Mouse (Mus musculus): ENCODE measurements around the gene Ipo9. TPM values are rescaled to one million over a fixed set of nuclear protein-coding genes. Genes with fewer than 3 reads are reported as not detected.

Gene Ipo9
- 100 to 1,000 TPM; 169 to 173 TPM for total RNA-seq (2021)

DNA sequence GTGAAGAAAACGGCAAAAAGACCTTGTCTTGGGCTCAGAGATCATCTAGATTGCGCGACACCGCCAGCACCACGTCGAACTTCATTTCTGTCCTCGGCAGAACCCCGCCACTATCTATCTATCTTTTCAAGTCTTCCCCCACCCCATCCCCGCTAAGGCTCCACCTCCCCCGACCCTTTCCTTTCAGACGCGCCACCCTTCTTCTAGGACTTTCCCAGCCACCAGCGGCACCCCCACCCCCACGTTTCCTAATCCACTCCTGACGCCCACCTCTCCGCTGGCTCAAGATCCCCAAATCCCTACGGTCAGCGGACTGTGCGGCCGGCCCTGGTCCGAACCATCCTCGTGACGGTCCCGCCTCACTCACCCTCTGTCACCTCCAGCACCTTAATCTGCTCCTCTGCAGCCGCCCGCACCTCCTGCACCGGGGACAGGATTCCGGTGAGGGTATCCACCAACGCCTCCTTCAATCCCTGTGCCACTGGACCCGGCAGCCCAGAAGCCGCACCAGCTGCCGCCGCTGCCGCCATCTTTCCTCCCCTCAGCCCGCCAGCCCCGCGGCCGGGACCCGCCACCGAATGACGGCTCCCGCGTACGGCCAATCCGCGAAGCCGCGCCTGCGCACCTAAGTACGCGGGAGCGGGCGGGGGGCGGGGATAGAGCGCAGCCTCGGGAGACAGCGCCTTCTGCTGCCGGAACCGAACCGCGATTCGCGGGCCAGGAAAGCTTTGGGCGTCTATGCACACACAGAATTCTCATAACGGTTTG, at the start of gene Ipo9:
Ipo9 (minus strand) TSS at position 599 of the 768 bp plus-strand sequence.
- intact Hi-C loops (cut with DNase I), result no loop called here
- peak; percentile 93 to 95 for DNase-seq (ENCODE audit: low spot score in 2 of 2)

DNA sequence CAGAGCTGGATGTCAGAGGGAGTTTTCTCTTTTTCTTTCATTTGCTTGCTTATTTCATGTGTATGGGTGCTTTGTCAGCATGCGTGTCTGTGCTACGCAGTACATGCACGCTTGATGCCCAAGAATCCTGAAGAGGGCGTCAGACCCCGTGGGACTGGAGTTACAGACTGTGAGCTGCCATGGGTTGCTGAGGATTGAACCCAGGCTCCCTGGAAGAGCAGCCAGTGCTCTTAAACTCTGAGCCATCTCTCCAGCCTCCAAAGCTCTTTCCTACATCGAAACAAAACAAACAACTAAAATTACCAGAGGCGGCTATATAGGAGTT, 45.2 kb upstream of the Ipo9 start:
- no peak for DNase-seq (ENCODE audit: low spot score in 2 of 2)
- intact Hi-C loops (cut with DNase I), result no loop called here

DNA sequence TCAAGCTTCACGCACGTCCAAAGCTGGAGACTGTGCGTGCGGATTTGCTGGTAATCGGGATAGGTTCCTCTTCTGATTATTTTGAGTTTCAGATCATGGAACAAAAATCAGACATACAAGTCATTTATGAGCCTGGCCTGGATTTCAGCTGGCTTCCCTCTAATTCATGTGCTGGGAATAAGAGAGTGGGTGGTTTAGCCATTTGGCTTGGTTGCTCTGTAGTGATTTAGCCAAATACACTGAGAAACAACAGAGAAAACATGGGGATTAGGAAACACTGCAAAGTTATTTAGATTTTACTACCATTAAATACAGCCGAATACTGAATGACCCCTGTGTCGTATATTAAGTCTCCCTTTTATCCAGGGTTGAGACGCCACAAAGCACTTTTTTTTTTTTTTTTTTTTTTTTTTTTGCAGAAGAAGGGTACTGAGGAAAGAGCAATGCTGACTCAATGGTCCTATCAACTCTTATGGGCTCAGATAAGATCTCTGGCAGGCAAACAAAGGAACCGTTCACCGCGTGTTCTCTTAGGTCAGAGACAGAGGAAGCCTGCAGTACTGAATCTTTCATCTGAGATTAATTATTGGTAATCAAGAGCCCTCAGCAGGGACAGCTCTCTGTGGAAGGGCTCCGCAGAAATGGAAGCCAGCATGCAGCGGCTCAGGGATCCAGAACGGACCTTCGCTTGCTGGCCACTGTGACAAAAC, 44.7 kb upstream of the Ipo9 start:
- no peak for DNase-seq (ENCODE audit: low spot score in 2 of 2)
- intact Hi-C loops (cut with DNase I), result no loop called here

DNA sequence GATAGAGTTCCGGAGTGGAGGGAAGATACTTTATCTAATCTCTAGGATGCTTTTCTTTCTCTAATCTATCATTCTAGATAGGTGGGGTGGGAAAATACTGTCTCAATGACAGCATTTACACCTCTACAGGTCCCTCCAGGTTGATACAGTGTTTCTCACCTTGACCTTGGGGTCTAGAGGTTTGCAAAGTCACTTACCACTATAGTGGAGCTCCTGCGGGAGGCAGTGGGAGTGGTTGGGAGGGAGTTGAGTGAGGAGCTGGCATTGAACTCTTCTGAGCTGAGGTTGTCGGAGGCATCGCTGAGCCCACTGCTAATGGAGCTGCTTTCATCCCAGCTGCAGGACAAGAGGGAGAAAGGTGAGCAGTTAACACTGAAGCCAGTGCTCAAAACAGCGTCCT, 42.2 kb upstream of the Ipo9 start:
- intact Hi-C loops (cut with DNase I), result no loop called here

DNA sequence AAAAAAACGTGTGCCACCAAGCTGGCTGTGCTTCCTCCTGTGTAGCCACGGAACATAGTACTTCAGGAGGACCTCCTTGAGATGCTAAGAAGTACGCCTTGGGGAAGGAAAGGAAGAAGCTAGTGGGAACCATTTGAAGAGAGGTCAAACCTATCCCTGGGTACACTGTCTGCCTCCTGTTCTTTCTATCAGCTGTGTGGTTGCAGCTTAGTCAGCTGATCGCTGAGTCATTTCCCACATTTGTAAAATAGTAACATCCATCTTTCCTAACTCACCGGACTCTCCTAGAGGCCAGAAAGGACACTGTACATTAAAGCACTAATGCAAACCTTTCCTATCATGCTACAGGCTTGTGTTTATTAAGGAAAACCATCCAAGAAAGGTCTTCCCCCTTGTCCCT, 41.4 kb upstream of the Ipo9 start:
- DNase-seq (ENCODE audit: low spot score in 2 of 2), result no peak
- intact Hi-C loops (cut with DNase I), result no loop called here

More for the DNA sequence above, 42.2 kb upstream of the Ipo9 start:
- DNase-seq (ENCODE audit: low spot score in 2 of 2), result no peak

DNA sequence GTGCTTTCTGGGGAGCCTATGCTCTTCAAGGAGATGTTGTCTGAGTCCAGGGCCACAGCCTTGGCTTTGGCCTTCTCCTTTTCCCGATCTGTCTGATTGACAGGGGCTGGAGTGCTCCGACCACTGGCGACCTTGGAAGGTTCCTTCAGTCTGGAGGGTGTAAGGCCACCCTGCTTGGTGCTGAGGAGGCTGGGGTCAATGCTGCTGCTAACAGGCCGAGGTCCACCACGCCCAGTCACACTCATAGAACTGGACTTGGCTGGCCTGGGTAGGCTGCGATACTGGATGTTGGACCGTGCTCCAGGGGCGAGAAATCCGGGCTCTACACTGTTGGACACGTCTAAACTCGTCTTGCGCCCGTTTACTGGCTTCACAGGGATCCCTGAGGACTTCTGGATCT, 40.2 kb upstream of the Ipo9 start:
- intact Hi-C loops (cut with DNase I), result no loop called here
- DNase-seq (ENCODE audit: low spot score in 2 of 2), result no peak

DNA sequence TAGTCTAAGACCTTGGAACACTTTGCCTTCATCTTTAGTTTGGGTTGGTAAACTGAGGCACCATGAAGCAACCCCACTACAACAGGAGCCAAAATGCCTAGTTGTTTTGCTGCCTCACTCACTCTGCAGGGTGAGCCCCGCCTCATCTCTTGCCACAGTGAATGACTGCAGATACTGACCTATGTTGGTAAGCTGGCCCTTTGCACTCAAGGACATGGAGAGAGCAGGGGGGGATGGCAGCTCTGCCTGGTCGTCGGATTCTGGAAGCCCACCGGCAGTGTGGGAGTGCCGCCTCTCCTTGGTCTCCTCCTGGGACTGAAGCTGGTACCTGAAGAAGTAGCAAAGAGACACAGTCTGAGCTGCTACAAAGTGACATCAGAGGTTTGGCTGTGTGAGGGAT, 37.2 kb upstream of the Ipo9 start:
- intact Hi-C loops (cut with DNase I), result no loop called here
- no peak for DNase-seq (ENCODE audit: low spot score in 2 of 2)

DNA sequence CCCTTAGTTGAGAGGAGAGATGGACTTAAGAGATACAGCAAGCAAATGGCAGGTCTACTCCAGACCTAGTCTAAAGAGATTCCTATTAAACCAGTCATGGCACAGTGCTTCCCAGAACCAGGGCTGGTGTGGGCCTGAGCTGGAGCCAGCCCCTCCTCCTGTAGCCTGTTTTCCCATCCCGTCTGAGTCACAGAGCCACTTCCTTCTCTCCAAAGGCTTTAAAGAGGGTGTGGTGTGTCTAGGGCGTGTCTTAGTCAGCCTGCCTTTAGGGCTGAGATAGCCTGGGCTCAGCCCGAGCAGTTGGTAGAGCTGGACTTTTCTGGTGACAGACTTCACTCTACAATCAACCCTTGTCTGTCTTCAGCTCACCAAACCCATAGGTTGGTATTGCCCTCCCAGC, 36.6 kb upstream of the Ipo9 start:
- intact Hi-C loops (cut with DNase I), result no loop called here
- no peak for DNase-seq (ENCODE audit: low spot score in 2 of 2)

DNA sequence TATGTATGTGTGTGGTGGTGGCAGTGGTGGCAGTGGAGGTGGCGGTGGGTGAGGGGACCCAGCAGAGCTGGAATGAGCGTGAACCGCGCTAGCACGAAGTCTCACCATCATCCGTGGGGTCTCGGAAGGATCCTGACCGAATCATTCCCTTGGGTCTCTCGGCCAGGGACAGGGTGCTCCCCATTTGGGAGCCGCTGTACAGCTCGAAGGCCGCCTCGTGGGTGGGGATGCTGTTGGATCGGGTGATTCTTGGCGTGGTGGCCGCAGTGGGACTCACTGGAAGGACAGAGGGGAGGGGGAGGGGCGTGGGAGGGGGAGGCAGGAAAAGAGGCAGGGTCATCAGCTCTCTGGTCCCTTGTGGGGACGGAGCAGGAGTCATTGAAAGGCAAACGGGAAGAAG, 35.4 kb upstream of the Ipo9 start:
- DNase-seq (ENCODE audit: low spot score in 2 of 2), result no peak
- intact Hi-C loops (cut with DNase I), result no loop called here

DNA sequence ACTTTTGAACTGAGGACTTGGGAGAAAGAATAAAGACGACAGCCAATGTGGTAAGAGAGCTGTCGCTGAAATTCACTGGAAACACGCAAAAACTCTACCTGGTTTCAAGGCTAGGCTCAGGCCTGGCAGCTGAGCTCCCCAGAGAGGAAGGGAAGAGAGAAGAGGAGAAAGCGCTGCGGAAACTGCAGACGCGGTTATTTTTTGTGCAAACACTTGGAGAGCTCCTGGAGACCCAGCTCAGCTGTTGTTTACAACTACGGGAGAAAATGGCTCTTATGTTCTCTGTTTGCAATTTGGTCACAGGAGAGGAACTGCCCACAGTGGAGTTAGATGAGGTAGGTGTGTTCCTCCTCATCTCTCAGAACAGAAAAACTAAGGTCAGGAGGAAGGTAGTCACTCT, 32.4 kb upstream of the Ipo9 start:
- DNase-seq (ENCODE audit: low spot score in 2 of 2), result no peak
- intact Hi-C loops (cut with DNase I), result no loop called here

DNA sequence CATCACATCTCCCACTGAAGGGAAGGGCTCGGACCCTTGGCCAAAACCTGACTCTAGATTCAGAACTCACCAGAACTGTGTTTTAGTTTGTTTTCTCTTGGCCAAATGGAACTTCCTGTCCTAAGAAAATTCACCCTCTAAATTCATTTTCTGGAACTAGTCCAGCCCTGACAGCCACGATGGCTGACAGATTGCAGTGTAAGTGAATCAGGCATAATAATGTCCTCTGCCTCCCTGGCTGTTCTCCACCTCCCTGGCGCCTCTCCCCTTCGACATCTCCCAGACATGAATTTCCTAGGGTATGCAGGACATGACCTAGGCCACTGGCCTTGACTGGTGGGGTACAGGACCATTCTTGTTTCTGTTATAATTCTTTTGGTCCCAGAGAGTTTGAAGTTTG, 32.0 kb upstream of the Ipo9 start:
- DNase-seq (ENCODE audit: low spot score in 2 of 2), result no peak
- intact Hi-C loops (cut with DNase I), result no loop called here

DNA sequence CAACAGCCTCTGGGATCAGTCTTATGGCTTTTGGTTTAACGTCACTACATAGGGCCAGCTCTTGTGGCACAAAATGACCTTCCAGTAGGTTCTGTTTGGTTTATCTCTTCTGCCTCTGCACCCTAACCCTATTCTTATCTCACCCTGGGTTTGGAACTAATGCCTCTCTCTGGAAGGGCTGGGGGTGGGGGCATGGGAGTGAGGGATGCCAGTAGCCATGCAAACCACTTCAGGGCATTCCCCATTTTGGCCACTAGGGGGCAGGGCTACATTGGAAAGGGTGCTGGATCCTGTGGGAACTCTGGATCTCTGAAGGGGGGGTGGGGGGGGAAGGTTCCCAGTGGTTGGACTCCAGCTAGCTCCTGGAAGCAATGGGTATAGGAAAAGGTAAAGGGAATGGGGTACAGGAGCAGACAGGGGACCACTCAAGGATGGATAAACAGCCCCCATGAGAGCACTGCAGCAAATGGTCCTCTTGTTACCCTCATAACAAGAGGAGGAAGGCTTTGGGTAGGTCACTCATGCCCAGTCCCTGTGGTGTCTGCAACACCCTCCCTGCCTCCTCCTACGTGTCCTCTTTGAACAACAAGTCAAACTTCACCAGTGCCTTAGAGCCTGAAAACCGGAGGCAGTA, 30.9 kb upstream of the Ipo9 start:
- peak; percentile 71 to 82 for DNase-seq (ENCODE audit: low spot score in 2 of 2)
- intact Hi-C loops (cut with DNase I), result loop anchor here (1.0 to 2.0 kb wide), 3 partner anchors 79 to 238 kb away; no protein-coding TSS in a partner anchor

DNA sequence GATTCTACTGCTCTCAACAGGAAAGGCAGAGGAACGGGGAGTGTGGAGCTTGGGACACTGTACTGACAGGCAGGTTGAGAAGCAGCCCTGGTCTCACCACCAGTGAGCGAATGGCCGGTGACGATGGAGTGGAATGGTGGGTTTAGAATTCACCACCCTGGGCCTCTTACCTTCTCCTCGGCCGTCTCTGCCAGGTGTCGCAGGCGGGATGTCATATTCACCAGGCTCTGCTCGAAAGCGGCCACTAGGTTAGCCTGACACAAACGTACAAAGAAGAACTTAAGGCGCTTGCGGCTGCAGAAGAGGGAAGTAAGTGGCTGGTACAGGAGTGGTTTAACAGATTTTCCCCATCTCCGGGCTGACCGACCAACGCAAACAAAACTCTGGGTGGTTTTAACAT, 30.2 kb upstream of the Ipo9 start:
- DNase-seq (ENCODE audit: low spot score in 2 of 2), result no peak

DNA sequence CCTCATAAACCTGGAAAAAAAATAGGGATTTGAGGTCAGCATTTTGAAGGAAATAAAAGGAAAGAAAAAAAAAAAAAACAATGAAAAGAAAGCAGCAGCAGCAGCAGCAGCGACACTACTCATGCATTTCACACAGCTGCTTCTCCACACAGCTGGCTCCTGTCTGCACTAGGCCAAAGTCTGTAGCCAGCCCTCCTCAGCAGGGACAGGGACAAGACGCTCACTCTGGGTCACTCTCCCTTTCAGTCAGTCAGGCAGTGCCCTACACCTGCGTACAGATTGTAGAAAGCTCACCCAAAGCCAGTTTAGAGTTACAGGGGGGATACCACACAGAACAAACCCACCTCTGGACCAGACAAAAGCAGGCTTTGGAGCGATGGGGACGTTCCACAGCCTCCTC, 27.6 kb upstream of the Ipo9 start:
- intact Hi-C loops (cut with DNase I), result no loop called here
- no peak for DNase-seq (ENCODE audit: low spot score in 2 of 2)

More for the DNA sequence above, 30.2 kb upstream of the Ipo9 start:
- intact Hi-C loops (cut with DNase I), result loop anchor here (2.0 kb wide), 2 partner anchors 210 to 238 kb away; no protein-coding TSS in a partner anchor

DNA sequence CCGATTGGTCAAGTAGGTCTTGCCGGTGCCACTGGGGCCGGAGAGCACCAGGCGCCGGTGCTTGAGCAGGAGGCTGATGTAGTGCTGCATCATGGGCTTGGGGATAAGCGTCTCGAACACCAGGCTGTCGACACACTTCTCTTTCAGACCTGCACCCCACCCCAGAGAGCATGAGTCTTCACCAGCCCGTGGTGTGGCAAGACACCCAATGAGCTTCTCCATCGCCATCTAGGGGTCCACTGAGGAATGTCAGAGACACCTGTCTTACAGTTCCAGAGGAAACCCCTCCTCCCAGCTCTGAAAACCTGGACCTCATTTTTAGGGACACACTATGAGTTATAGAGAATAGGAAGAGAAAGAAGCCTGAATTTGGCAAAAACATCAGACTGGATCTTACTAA, 22.0 kb upstream of the Ipo9 start:
- intact Hi-C loops (cut with DNase I), result no loop called here
- peak; percentile 45 to 66 for DNase-seq (ENCODE audit: low spot score in 2 of 2)

DNA sequence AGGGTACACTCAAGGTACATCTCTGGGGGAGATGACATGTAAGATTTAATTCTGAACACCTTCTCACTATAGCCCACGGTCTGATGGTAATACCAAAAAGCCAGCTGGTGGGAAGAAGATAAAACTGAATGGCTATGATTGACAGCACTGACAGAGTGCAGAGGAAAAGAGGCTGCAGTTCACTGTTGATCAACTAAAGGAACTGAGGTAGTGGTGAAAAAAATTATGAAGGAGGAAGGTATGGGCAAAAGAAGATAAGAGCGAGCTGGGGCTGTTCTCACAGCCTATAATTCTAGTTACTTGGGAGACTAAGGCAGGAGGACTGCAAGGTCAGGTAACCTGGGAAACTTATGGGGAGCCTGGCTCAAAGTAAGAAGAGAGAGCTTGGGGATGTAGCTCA, 21.1 kb upstream of the Ipo9 start:
- intact Hi-C loops (cut with DNase I), result no loop called here
- no peak for DNase-seq (ENCODE audit: low spot score in 2 of 2)

DNA sequence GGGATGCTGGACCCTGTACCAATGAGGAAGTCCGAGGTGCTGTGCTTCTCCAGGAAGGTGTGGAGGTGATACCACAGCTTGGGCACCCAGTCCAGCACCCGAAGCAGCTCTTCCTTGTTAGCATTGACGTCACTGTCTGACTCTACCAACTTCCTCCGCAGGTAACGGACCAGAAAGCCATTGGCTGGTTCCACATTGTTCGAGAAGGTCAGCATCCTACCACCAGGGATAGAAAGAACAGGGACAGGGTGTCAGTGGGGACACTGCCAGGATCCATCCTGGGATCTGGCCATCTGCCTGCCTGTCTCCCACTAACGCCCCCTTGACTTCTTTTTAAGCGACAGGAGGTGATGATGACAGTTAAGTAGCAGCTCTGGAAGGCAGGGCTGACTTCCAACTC, 19.6 kb upstream of the Ipo9 start:
- peak in 1 of 2 experiments; percentile 68 for DNase-seq (ENCODE audit: low spot score in 2 of 2)
- intact Hi-C loops (cut with DNase I), result no loop called here

DNA sequence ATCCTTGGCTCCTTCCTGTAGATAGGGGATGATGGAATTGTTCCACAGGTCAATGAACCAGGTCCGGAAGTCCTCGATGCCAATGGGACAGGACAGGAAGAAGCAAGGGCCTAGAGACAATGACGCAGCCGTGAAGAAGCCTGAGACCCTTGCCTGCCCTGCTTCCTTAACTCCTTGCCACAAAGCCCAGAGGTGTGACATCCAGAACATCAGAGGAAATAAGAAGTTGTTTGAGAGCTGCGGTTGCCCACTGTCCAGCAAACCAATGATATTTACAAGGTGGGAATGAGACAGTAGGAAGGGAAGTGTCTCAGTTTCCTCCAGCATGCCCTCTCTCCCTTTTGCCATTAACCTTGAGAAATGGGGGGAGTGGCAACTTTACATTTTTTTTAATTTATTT, 18.6 kb upstream of the Ipo9 start:
- no peak for DNase-seq (ENCODE audit: low spot score in 2 of 2)
- intact Hi-C loops (cut with DNase I), result no loop called here

DNA sequence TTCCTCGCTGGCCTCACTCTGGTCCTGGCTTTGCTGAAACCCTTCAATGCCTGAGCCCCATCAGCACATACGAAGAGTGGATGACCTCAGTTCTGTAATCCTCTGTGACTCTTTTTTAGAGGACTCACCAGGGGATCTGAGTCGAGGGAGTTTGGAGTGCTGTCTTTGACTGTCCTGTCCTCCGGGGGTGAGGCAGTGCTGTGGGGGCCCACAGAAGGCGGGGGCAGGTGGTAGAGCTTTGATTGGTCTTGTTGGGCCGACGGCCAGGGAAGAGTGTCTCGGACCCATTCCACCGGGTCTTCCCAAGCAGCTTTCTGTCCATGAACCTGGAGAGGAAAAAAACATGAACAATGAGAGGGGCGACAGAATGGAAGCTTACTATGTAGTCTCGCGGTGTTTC, 13.2 kb upstream of the Ipo9 start:
- intact Hi-C loops (cut with DNase I), result no loop called here

DNA sequence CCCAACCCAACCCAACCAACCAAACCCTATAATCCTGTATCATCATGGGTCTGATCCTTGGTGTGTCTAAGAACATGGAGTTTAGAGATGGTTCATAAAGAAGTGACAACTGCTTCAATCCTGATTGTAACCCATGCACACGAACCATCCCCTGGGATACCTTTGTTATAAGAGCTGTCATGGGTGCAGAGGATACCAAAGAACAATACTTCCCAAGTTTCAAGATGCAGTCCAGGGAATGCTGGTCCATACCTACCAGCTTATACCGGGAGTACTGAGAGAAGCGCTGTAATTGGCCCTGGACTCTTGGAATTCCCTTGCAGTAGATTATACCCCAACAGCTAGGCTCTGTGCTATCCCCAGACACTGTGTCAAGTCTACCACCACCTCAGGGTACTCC, 11.6 kb upstream of the Ipo9 start:
- DNase-seq (ENCODE audit: low spot score in 2 of 2), result no peak
- intact Hi-C loops (cut with DNase I), result no loop called here

More for the DNA sequence above, 13.2 kb upstream of the Ipo9 start:
- no peak for DNase-seq (ENCODE audit: low spot score in 2 of 2)

DNA sequence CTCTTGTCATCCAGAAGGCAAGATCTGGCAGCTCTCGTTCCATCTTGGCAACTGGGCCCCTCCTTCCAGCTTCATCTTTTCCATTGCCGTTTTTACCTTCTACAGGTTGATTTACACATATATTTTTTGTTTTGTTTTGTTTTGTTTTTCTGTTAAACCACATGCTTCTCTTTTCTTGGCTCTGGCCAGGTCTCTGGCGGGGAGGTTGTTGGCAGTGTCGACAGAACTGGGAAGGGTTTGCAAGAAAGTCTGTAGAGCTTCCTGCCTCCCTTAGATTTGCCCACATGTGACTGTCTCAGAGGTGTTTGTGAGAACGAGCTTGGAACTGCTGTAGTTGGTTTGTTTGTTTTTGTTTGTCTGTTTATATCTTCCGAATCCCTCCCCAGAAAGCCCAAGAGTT, 10.7 kb upstream of the Ipo9 start:
- DNase-seq (ENCODE audit: low spot score in 2 of 2), result no peak
- intact Hi-C loops (cut with DNase I), result no loop called here

Data from left cerebral cortex, postnatal 25 days (tissue).